Mouse (Mus musculus) thymus, adult 2 months (tissue): ENCODE results near the gene Nudt19. TPM values are rescaled to one million over a fixed set of nuclear protein-coding genes. Genes with fewer than 3 reads are reported as not detected.
"Not testable (repeated sequence)": the region's sequence is repeated elsewhere in the genome, so short reads cannot be mapped to it uniquely, and the experiment has no call there.

Experiments
- DNase-seq: peaks from one replicate; pipeline ENCODE4 v3.0.0; 2021
- H3K27ac ChIP-seq: fragments of 200-500 bp; 2 replicates; pipeline ENCODE4 v1.5.1; 2012; ENCODE audit warnings: low read length, control low read depth; ENCODE audit not compliant: control insufficient read depth, insufficient read depth
- H3K27me3 ChIP-seq: fragments of 200-500 bp; 2 replicates; pipeline ENCODE4 v1.6.1; 2012; ENCODE audit warnings: mild to moderate bottlenecking, low read length, moderate library complexity, mixed read lengths; ENCODE audit not compliant: control insufficient read depth, insufficient read depth
- H3K36me3 ChIP-seq: fragments of 200-500 bp; 2 replicates; pipeline ENCODE4 v1.6.1; 2012; ENCODE audit warnings: mild to moderate bottlenecking, low read length, moderate library complexity; ENCODE audit not compliant: control insufficient read depth, insufficient read depth
- H3K4me1 ChIP-seq: fragments of 200-500 bp; replicated peaks from 2 replicates; pipeline ENCODE4 v1.6.1; 2012; ENCODE audit warnings: low read length; ENCODE audit not compliant: control insufficient read depth, insufficient read depth
- H3K4me3 ChIP-seq: fragments of 200-500 bp; 2 replicates; pipeline ENCODE4 v1.5.1; 2012; ENCODE audit warnings: mild to moderate bottlenecking, low read length, control low read depth, moderate library complexity; ENCODE audit not compliant: control insufficient read depth, insufficient read depth
- CTCF ChIP-seq: fragments of 200-500 bp; IDR thresholded peaks from 2 replicates; pipeline ENCODE4 v1.5.1; 2012; ENCODE audit warnings: mild to moderate bottlenecking, control low read depth, low read length, moderate library complexity, borderline replicate concordance; ENCODE audit not compliant: control insufficient read depth, poor library complexity, insufficient read depth; ENCODE audit errors: extremely low read depth
- POLR2A ChIP-seq: fragments of 200-500 bp; IDR thresholded peaks from 2 replicates; pipeline ENCODE4 v1.6.1; 2012; ENCODE audit warnings: mild to moderate bottlenecking, low read length, control low read depth, moderate library complexity; ENCODE audit not compliant: control insufficient read depth, poor library complexity, insufficient read depth; ENCODE audit errors: extremely low read depth
- WGBS: fragments of 180-500 bp; shearing (Covaris S2); methylation state at CpG from one replicate; pipeline ENCODE4 v1.1.7; 2018; 5-methylcytosine and 5-hydroxymethylcytosine counted together
- polyA plus RNA-seq: library from polyadenylated mRNA; depleted of rRNA; stranded (reverse); fragments of >200 nt; gene quantifications from 2 replicates; pipeline ENCODE4 v1.2.3, GENCODE M21; 2012

Nudt19 gene
- polyA plus RNA-seq, 1 experiment = 40.2 TPM

GRCm38 (mm10) chr7:35585191-35586054 lies 29.3 kb upstream of the Nudt19 start, which contains the start of gene Rgs9bp:
Rgs9bp (minus strand) TSS chr7:35585582.
- peak; percentile 51 for DNase-seq
- H3K27ac ChIP-seq = no peak within 1 kb of the TSS

GRCm38 (mm10) chr7:35584786-35585190 lies 28.7 kb upstream of the Nudt19 start:
- TF ChIP-seq POLR2A (no peak), CTCF (no peak)
- peaks cover 13% of the 10 kb centered on the region; the same call in 1 of the 2 replicates for H3K27me3 ChIP-seq
- H3K27ac ChIP-seq = no peak overlapping the region
- no peaks in the 10 kb centered on the region for H3K36me3 ChIP-seq
- no peak for DNase-seq
- WGBS = under 1% methylated on average over 50 of the region's 50 CpGs
- peak overlapping the region; percentile 78 for H3K4me3 ChIP-seq
- peaks cover 29% of the 10 kb centered on the region for H3K4me1 ChIP-seq

More at GRCm38 (mm10) chr7:35585191-35586054, 29.3 kb upstream of the Nudt19 start, which contains the start of gene Rgs9bp:
- Histone ChIP-seq H3K4me1 (peaks cover 29% of the 10 kb centered on the region), H3K36me3 (no peaks in the 10 kb centered on the region), H3K4me3 (peak within 1 kb of the TSS; percentile 78), H3K27me3 (peaks cover 13% of the 10 kb centered on the region; the same call in 1 of the 2 replicates)
- no peak for TF ChIP-seq POLR2A
- under 1% methylated on average over 45 of the region's 45 CpGs for WGBS

GRCm38 (mm10) chr7:35584068-35584785 lies 28.1 kb upstream of the Nudt19 start:
- Histone ChIP-seq H3K27me3 (peaks cover 13% of the 10 kb centered on the region; the same call in 1 of the 2 replicates), H3K4me3 (peak overlapping the region; percentile 78), H3K4me1 (peaks cover 26% of the 10 kb centered on the region), H3K36me3 (no peaks in the 10 kb centered on the region), H3K27ac (no peak overlapping the region)
- peak; percentile 32 for DNase-seq
- TF ChIP-seq CTCF = no peak
- TF ChIP-seq POLR2A = no peak
- 12% methylated on average over 36 of the region's 36 CpGs for WGBS

- H3K36me3 ChIP-seq = no peaks in the 10 kb centered on the region
- H3K27ac ChIP-seq = no peak overlapping the region
- peaks cover 13% of the 10 kb centered on the region; the same call in 1 of the 2 replicates for H3K27me3 ChIP-seq
- H3K4me1 ChIP-seq = peaks cover 21% of the 10 kb centered on the region
- no peak for TF ChIP-seq POLR2A
- TF ChIP-seq CTCF = no peak
- no peak overlapping the region for H3K4me3 ChIP-seq
- WGBS = 68% methylated on average over 11 of the region's 11 CpGs
- DNase-seq = no peak
Observed at GRCm38 (mm10) chr7:35583476-35584025, 27.4 kb upstream of the Nudt19 start.

- no peak for DNase-seq
- H3K36me3 ChIP-seq = no peaks in the 10 kb centered on the region
- TF ChIP-seq CTCF (no peak), POLR2A (no peak)
- H3K4me1 ChIP-seq = peaks cover 20% of the 10 kb centered on the region
- H3K27ac ChIP-seq = no peak overlapping the region
- H3K27me3 ChIP-seq = peaks cover 13% of the 10 kb centered on the region; the same call in 1 of the 2 replicates
- 74% methylated on average over 5 of the region's 5 CpGs for WGBS
- H3K4me3 ChIP-seq = no peak overlapping the region
Observed at GRCm38 (mm10) chr7:35582719-35583118, 26.6 kb upstream of the Nudt19 start.

GRCm38 (mm10) chr7:35579849-35580248 lies 23.7 kb upstream of the Nudt19 start:
- Histone ChIP-seq H3K4me3 (no peak overlapping the region), H3K27me3 (peaks cover 12% of the 10 kb centered on the region; the same call in 1 of the 2 replicates), H3K4me1 (peaks cover 8% of the 10 kb centered on the region), H3K36me3 (no peaks in the 10 kb centered on the region), H3K27ac (no peak overlapping the region)
- TF ChIP-seq CTCF (peak; percentile 65; the same call in 1 of the 2 replicates), POLR2A (no peak)
- 57% methylated on average over 4 of the region's 4 CpGs for WGBS
- DNase-seq = peak; percentile 65

GRCm38 (mm10) chr7:35570883-35571282 lies 14.8 kb upstream of the Nudt19 start:
- 30% methylated on average over 6 of the region's 6 CpGs for WGBS

GRCm38 (mm10) chr7:35569724-35570123 lies 13.6 kb upstream of the Nudt19 start:
- WGBS = 85% methylated on average over 4 of the region's 4 CpGs
- DNase-seq = not testable (repeated sequence)

More at GRCm38 (mm10) chr7:35570883-35571282, 14.8 kb upstream of the Nudt19 start:
- not testable (repeated sequence) for H3K27ac ChIP-seq, H3K4me1 ChIP-seq, H3K4me3 ChIP-seq, DNase-seq, H3K27me3 ChIP-seq, H3K36me3 ChIP-seq

GRCm38 (mm10) chr7:35565965-35566364 lies 9.9 kb upstream of the Nudt19 start:
- not testable (repeated sequence) for H3K27ac ChIP-seq, DNase-seq, H3K27me3 ChIP-seq, H3K4me1 ChIP-seq, H3K4me3 ChIP-seq, H3K36me3 ChIP-seq
- 89% methylated on average over 13 of the region's 13 CpGs for WGBS

More at GRCm38 (mm10) chr7:35569724-35570123, 13.6 kb upstream of the Nudt19 start:
- H3K4me3 ChIP-seq, H3K4me1 ChIP-seq, H3K36me3 ChIP-seq, H3K27ac ChIP-seq, H3K27me3 ChIP-seq: not testable (repeated sequence)
